Mouse (Mus musculus): ENCODE data around the gene Sbsn. TPM values are rescaled to one million over a fixed set of nuclear protein-coding genes. Genes with fewer than 3 reads are reported as not detected.

Sbsn gene
- polyA plus RNA-seq (2012; fragmentation: generic; extraction: Trizol) = 0.79 TPM

DNA sequence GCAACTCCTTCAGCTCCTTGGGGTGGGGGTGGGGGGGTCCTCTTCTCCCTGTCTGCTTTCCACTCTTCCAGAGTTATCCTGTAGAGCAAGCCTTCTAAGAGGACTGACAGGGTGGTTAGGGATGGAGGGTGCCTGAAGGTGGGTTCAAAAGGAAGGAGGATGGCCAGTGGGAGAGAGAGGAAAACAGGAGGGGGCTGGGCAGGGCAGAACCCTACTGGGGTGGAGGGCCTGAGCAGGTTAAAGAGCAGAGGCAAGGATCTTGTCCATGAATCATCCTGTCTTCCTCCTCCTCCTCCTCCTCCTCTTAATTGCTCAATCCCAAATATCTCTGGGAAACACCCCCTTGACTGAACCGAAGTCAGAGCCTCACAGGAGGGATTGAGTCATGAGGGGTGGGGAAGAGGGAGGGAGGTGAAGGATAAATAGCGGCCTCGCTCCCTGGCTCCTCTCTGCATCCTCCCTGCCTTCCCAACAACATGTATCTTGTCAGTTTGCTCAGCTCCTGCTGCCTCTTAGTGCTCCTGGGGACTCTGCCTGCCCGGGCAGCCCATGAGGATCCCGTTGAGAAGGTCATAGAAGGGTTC, at the start of gene Sbsn:
Gene Sbsn, plus strand, starts transcription at position 386 of the 584 bp plus-strand sequence.
- H3K79me2 ChIP-seq (ENCODE audit: control insufficient read depth, insufficient read depth) = no peaks in the 10 kb centered on the region
- H3K4me2 ChIP-seq (ENCODE audit: low read depth) = no peak within 1 kb of the TSS
- no peaks in the 10 kb centered on the region for H3K36me3 ChIP-seq (ENCODE audit: control insufficient read depth, insufficient read depth)
- H3ac ChIP-seq (ENCODE audit: control insufficient read depth, insufficient read length) = no peak within 1 kb of the TSS
- H3K4me3 ChIP-seq = no peak within 1 kb of the TSS
- no peaks in the 10 kb centered on the region for H3K27me3 ChIP-seq (ENCODE audit: control insufficient read depth, insufficient read depth, insufficient read length)
- TF ChIP-seq TCF3 (IDR thresholded peaks at IDR 0.05; ENCODE audit: insufficient read length, low read depth) (no peak), USF1 (IDR thresholded peaks at IDR 0.05; ENCODE audit: low read depth) (no peak), MYOD1 (IDR thresholded peaks at IDR 0.05; ENCODE audit: control insufficient read depth in 1 of 3, insufficient read length in 2 of 3, low read depth in 2 of 3) (no peak), MYOG (IDR thresholded peaks at IDR 0.05; ENCODE audit: control insufficient read depth in 1 of 3, insufficient read depth in 1 of 3, insufficient read length in 2 of 3, low read depth in 2 of 3) (no peak), MAX (IDR thresholded peaks at IDR 0.05; ENCODE audit: low read depth) (no peak)

DNA sequence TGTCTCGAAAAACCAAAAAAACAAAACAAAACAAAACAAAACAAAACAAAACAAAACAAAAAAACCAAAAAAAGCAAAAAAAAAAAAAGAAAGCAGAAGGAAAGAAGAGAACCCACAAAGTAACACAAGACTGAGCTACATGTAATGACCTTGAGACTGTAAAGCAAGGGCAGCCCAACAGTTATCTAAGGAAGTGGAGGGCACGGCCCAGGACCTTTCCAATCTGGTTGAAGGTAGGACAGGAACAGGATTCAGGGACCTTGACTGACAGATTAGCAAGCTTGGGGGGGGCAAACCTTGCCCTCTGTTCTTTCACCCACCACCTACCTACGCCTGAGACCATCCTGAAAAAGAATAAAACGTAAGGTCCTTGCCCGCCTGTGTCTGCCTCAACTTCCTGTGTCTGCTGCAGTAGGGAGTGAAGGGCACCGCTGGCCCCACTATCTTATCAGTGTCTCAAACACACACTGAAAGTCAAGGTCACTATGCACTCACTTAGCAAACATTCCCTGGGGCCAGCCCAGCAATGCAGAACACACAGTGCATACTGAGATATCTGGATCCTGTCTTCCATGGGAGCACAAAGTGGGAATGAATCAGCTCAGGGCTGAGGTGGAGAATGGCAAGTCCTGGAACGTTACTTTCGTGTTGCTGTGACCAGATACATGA, 44.9 kb upstream of the Sbsn start:
- H3K36me3 ChIP-seq (ENCODE audit: control insufficient read depth, insufficient read depth) = no peaks in the 10 kb centered on the region
- H3K4me2 ChIP-seq (ENCODE audit: low read depth) = no peak overlapping the region
- H3ac ChIP-seq (ENCODE audit: control insufficient read depth, insufficient read length) = no peak overlapping the region
- no peak overlapping the region for H3K4me3 ChIP-seq
- peaks cover 32% of the 10 kb centered on the region for H3K27me3 ChIP-seq (ENCODE audit: control insufficient read depth, insufficient read depth, insufficient read length)
- H3K79me2 ChIP-seq (ENCODE audit: control insufficient read depth, insufficient read depth) = no peaks in the 10 kb centered on the region
- no peak for TF ChIP-seq TCF3 (IDR thresholded peaks at IDR 0.05; ENCODE audit: insufficient read length, low read depth)
- TF ChIP-seq MAX (IDR thresholded peaks at IDR 0.05; ENCODE audit: low read depth) = no peak
- TF ChIP-seq TCF12 (IDR thresholded peaks at IDR 0.05; ENCODE audit: insufficient read depth, poor library complexity, severe bottlenecking) = no peak
- no peak for TF ChIP-seq E2F4 (IDR thresholded peaks at IDR 0.05; ENCODE audit: insufficient read depth)
- TF ChIP-seq MYOG (IDR thresholded peaks at IDR 0.05; ENCODE audit: control insufficient read depth in 1 of 3, insufficient read depth in 1 of 3, insufficient read length in 2 of 3, low read depth in 2 of 3) = no peak
- no peak for TF ChIP-seq REST (IDR thresholded peaks at IDR 0.05; ENCODE audit: insufficient read depth, insufficient read length)

- H3K4me3 ChIP-seq = no peak overlapping the region
- no peak overlapping the region for H3ac ChIP-seq (ENCODE audit: control insufficient read depth, insufficient read length)
- TF ChIP-seq CEBPB (IDR thresholded peaks at IDR 0.05; ENCODE audit: insufficient read depth, poor library complexity, severe bottlenecking) = no peak
- TF ChIP-seq E2F4 (IDR thresholded peaks at IDR 0.05; ENCODE audit: insufficient read depth) = no peak
- TF ChIP-seq POLR2A (IDR thresholded peaks at IDR 0.05; ENCODE audit: insufficient read length, low read depth) = no peak
- TF ChIP-seq POLR2AphosphoS2 (IDR thresholded peaks at IDR 0.05; ENCODE audit: insufficient read length, low read depth) = no peak
- no peak for TF ChIP-seq TCF12 (IDR thresholded peaks at IDR 0.05; ENCODE audit: insufficient read depth, poor library complexity, severe bottlenecking)
- no peak for TF ChIP-seq TCF3 (IDR thresholded peaks at IDR 0.05; ENCODE audit: insufficient read length, low read depth)
- H3K79me2 ChIP-seq (ENCODE audit: control insufficient read depth, insufficient read depth) = no peaks in the 10 kb centered on the region
- no peak overlapping the region for H3K4me2 ChIP-seq (ENCODE audit: low read depth)
- H3K36me3 ChIP-seq (ENCODE audit: control insufficient read depth, insufficient read depth) = no peaks in the 10 kb centered on the region
- peaks cover 43% of the 10 kb centered on the region for H3K27me3 ChIP-seq (ENCODE audit: control insufficient read depth, insufficient read depth, insufficient read length)
Observed at GRCm38 (mm10) chr7:30707441-30707840, 43.8 kb upstream of the Sbsn start.

DNA sequence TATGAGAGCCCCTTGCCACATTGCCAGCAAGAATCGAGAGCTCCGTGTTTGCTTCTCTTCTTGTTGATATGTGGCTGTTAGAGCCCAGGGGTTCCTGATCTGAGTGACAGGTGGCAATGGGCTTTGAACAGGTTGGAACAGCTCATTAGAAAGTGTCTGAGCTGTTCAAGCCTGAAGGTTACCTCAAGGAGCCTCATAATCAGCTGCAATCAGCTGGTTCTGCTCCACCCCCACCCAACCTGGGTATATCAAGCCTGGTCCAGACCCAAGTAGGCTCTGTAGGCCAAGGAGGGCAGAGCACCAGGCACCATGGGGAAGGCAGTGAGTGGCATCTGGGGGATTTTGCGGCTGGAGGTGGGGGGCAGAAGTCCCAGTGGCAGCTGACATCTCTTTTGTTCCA, 39.3 kb upstream of the Sbsn start, which contains the start of gene Atp4a:
Gene Atp4a, plus strand, starts transcription at position 268 of the 400 bp plus-strand sequence.
- TF ChIP-seq SRF (IDR thresholded peaks at IDR 0.05; ENCODE audit: control insufficient read depth, insufficient read length, low read depth) (no peak), MYOD1 (IDR thresholded peaks at IDR 0.05; ENCODE audit: control insufficient read depth in 1 of 3, insufficient read length in 2 of 3, low read depth in 2 of 3) (no peak), USF1 (IDR thresholded peaks at IDR 0.05; ENCODE audit: low read depth) (no peak), REST (IDR thresholded peaks at IDR 0.05; ENCODE audit: insufficient read depth, insufficient read length) (no peak), POLR2AphosphoS2 (IDR thresholded peaks at IDR 0.05; ENCODE audit: insufficient read length, low read depth) (no peak), MAX (IDR thresholded peaks at IDR 0.05; ENCODE audit: low read depth) (no peak), MYOG (IDR thresholded peaks at IDR 0.05; ENCODE audit: control insufficient read depth in 1 of 3, insufficient read depth in 1 of 3, insufficient read length in 2 of 3, low read depth in 2 of 3) (no peak), POLR2A (IDR thresholded peaks at IDR 0.05; ENCODE audit: insufficient read length, low read depth) (no peak), TCF12 (IDR thresholded peaks at IDR 0.05; ENCODE audit: insufficient read depth, poor library complexity, severe bottlenecking) (no peak), E2F4 (IDR thresholded peaks at IDR 0.05; ENCODE audit: insufficient read depth) (no peak), CEBPB (IDR thresholded peaks at IDR 0.05; ENCODE audit: insufficient read depth, poor library complexity, severe bottlenecking) (no peak), TCF3 (IDR thresholded peaks at IDR 0.05; ENCODE audit: insufficient read length, low read depth) (no peak)
- Histone ChIP-seq H3K79me2 (ENCODE audit: control insufficient read depth, insufficient read depth) (no peaks in the 10 kb centered on the region), H3K4me2 (ENCODE audit: low read depth) (no peak within 1 kb of the TSS), H3ac (ENCODE audit: control insufficient read depth, insufficient read length) (no peak within 1 kb of the TSS), H3K4me3 (no peak within 1 kb of the TSS), H3K36me3 (ENCODE audit: control insufficient read depth, insufficient read depth) (no peaks in the 10 kb centered on the region), H3K27me3 (ENCODE audit: control insufficient read depth, insufficient read depth, insufficient read length) (peaks cover 65% of the 10 kb centered on the region)

- Histone ChIP-seq H3K27me3 (ENCODE audit: control insufficient read depth, insufficient read depth, insufficient read length) (peaks cover 78% of the 10 kb centered on the region), H3K4me3 (no peak overlapping the region), H3ac (ENCODE audit: control insufficient read depth, insufficient read length) (no peak overlapping the region), H3K36me3 (ENCODE audit: control insufficient read depth, insufficient read depth) (no peaks in the 10 kb centered on the region), H3K79me2 (ENCODE audit: control insufficient read depth, insufficient read depth) (no peaks in the 10 kb centered on the region), H3K4me2 (ENCODE audit: low read depth) (no peak overlapping the region)
- no peak for TF ChIP-seq POLR2AphosphoS2 (IDR thresholded peaks at IDR 0.05; ENCODE audit: insufficient read length, low read depth)
- TF ChIP-seq SRF (IDR thresholded peaks at IDR 0.05; ENCODE audit: control insufficient read depth, insufficient read length, low read depth) = no peak
- no peak for TF ChIP-seq CEBPB (IDR thresholded peaks at IDR 0.05; ENCODE audit: insufficient read depth, poor library complexity, severe bottlenecking)
- no peak for TF ChIP-seq POLR2A (IDR thresholded peaks at IDR 0.05; ENCODE audit: insufficient read length, low read depth)
- TF ChIP-seq TCF12 (IDR thresholded peaks at IDR 0.05; ENCODE audit: insufficient read depth, poor library complexity, severe bottlenecking) = no peak
- no peak for TF ChIP-seq E2F4 (IDR thresholded peaks at IDR 0.05; ENCODE audit: insufficient read depth)
Observed at GRCm38 (mm10) chr7:30717006-30717715, 34.1 kb upstream of the Sbsn start.

Data from myocyte (in vitro differentiated cells).